Mouse (Mus musculus): ENCODE measurements around the gene Cd302. TPM values are rescaled to one million over a fixed set of nuclear protein-coding genes. Genes with fewer than 3 reads are reported as not detected.

Cd302 gene
- total RNA-seq, 2 experiments from 2014 or later = 17.8 to 18.8 TPM

Other genes starting within 250 kb of the Cd302 start
- gene Baz2b, start 74.6 kb downstream of the Cd302 start, total RNA-seq (2021) = 10 to 100 TPM; 57.1 to 64.2 TPM
- gene March7, start 74.6 kb downstream of the Cd302 start, total RNA-seq (2021) = 10 to 100 TPM; 47.9 to 54.6 TPM
- gene Ly75, start 98.8 kb upstream of the Cd302 start, total RNA-seq (2021) = under 1 TPM; 0.21 to 0.25 TPM

Measured in gastrocnemius, postnatal 4 days (tissue).